Comparison of ENCODE assay signal across 8 mouse cellular contexts in genomic region chr9:56936861-56937222, GRCm38 (mm10). TPM values are rescaled to one million over a fixed set of nuclear protein-coding genes. Genes with fewer than 3 reads are reported as not detected.
DNase-seq lines count a peak whose midpoint lies in the region; ATAC-seq and TF ChIP-seq lines count a peak whose summit lies in the region.

No protein-coding gene starts in this region.

- H3K9me3 ChIP-seq in lung, embryonic 16.5 days (ENCODE audit: control insufficient read depth, low read length): no peaks in the 10 kb centered on the region
- no peaks in the 10 kb centered on the region for H3K9me3 ChIP-seq in forebrain, embryonic 10.5 days
- H3K9me3 ChIP-seq in limb, embryonic 12.5 days: no peaks in the 10 kb centered on the region

- no peak for TF ChIP-seq CTCF in olfactory bulb, adult 2 months (IDR thresholded peaks at IDR 0.05; ENCODE audit: insufficient read depth, low read depth, low read length)

- DNase-seq in lung, postnatal 25 days (ENCODE audit: low spot score): no peak
- DNase-seq in forebrain, embryonic 10.5 days (ENCODE audit: extremely low spot score, low spot score): no peak
- DNase-seq in urinary bladder, postnatal 36 days (ENCODE audit: low spot score in 2 of 2): no peak
- DNase-seq in layer of hippocampus, postnatal 10 days (ENCODE audit: low spot score in 2 of 2): no peak

- no peak for TF ChIP-seq POLR2A in olfactory bulb, adult 2 months (IDR thresholded peaks at IDR 0.05; ENCODE audit: insufficient read depth, low read depth, low read length)

- no peaks in the 10 kb centered on the region for H3K36me3 ChIP-seq in lung, embryonic 16.5 days (ENCODE audit: control insufficient read depth, insufficient read depth, low read length)
- H3K36me3 ChIP-seq in forebrain, embryonic 10.5 days (replicated peaks): peaks cover 12% of the 10 kb centered on the region
- peaks cover 6% of the 10 kb centered on the region; the same call in 1 of the 2 replicates for H3K36me3 ChIP-seq in limb, embryonic 12.5 days

- H3K9ac ChIP-seq in lung, embryonic 16.5 days (ENCODE audit: low read length): peak overlapping the region; percentile 51
- H3K9ac ChIP-seq in limb, embryonic 12.5 days (replicated peaks): no peak overlapping the region

- no peak for ATAC-seq in lung, embryonic 16.5 days (ENCODE audit: low read depth)
- no peak for ATAC-seq in limb, embryonic 12.5 days (ENCODE audit: insufficient number of reproducible peaks, insufficient read depth, low FRiP score, low TSS enrichment, low read depth)
- no peak for ATAC-seq in erythroid progenitor cell, adult 5-6 weeks (replicated peaks; ENCODE audit: low FRiP score, poor library complexity, severe bottlenecking)

- H3K4me3 ChIP-seq in lung, embryonic 16.5 days (ENCODE audit: low read length): peak overlapping the region; percentile 72
- peak overlapping the region; percentile 90 for H3K4me3 ChIP-seq in forebrain, embryonic 10.5 days
- peak overlapping the region; percentile 85 for H3K4me3 ChIP-seq in limb, embryonic 12.5 days (replicated peaks)
- H3K4me3 ChIP-seq in olfactory bulb, adult 2 months (ENCODE audit: insufficient read depth, low read depth, low read length): peak overlapping the region; percentile 66

- WGBS in lung, embryonic 16.5 days: 17% methylated on average over 6 of the region's 6 CpGs
- WGBS in forebrain, embryonic 10.5 days: 19% methylated on average over 6 of the region's 6 CpGs
- 19% methylated on average over 6 of the region's 6 CpGs for WGBS in limb, embryonic 12.5 days
- WGBS in olfactory bulb, adult 2 months: 20% methylated on average over 6 of the region's 6 CpGs

- H3K27me3 ChIP-seq in lung, embryonic 16.5 days (ENCODE audit: control insufficient read depth, insufficient read depth, low read depth, low read length): no peaks in the 10 kb centered on the region
- no peaks in the 10 kb centered on the region for H3K27me3 ChIP-seq in forebrain, embryonic 10.5 days (ENCODE audit: poor library complexity, severe bottlenecking)
- no peaks in the 10 kb centered on the region for H3K27me3 ChIP-seq in limb, embryonic 12.5 days

- H3K4me2 ChIP-seq in lung, embryonic 16.5 days (ENCODE audit: low read depth, low read length): peak overlapping the region; percentile 75
- H3K4me2 ChIP-seq in limb, embryonic 12.5 days: peak overlapping the region; percentile 89

- peak overlapping the region; percentile 65 for H3K27ac ChIP-seq in lung, embryonic 16.5 days (ENCODE audit: low read length)
- peak overlapping the region; percentile 60; the same call in 1 of the 2 replicates for H3K27ac ChIP-seq in forebrain, embryonic 10.5 days
- H3K27ac ChIP-seq in limb, embryonic 12.5 days: no peak overlapping the region
- 0 out of 2 replicates have a peak overlapping the region, but pooled peaks have one; percentile 6 for H3K27ac ChIP-seq in olfactory bulb, adult 2 months (ENCODE audit: insufficient read depth, low read depth, low read length)

- peaks cover 12% of the 10 kb centered on the region for H3K4me1 ChIP-seq in lung, embryonic 16.5 days (replicated peaks; ENCODE audit: control insufficient read depth, insufficient read depth, low read length)
- H3K4me1 ChIP-seq in forebrain, embryonic 10.5 days: peaks cover 19% of the 10 kb centered on the region
- H3K4me1 ChIP-seq in limb, embryonic 12.5 days (replicated peaks): peaks cover 13% of the 10 kb centered on the region
- H3K4me1 ChIP-seq in olfactory bulb, adult 2 months (ENCODE audit: control insufficient read depth, insufficient read depth, low read length): peaks cover 5% of the 10 kb centered on the region

RNA-seq across cellular contexts. Expression of gene Imp3, which starts 0.4 kb away (rescaled TPM):
- 73.3 and 80.2 TPM in 2 replicates for polyA plus RNA-seq in lung, embryonic 16.5 days (2015; fragmentation: Nextera tagmentation; extraction: Ambion mirVana)
- polyA plus RNA-seq in forebrain, embryonic 10.5 days (2016; fragmentation: Nextera tagmentation; extraction: Ambion mirVana): 62.6 and 72.1 TPM in 2 replicates
- polyA plus RNA-seq in limb, embryonic 12.5 days (2016; fragmentation: Nextera tagmentation; extraction: Ambion mirVana): 77.9 and 80.1 TPM in 2 replicates
- polyA plus RNA-seq in olfactory bulb, adult 2 months (2012; ENCODE audit: insufficient read depth, insufficient read length, low replicate concordance, missing spikeins): not detected in 2 replicates
- 38.2 and 46.5 TPM in 2 replicates for total RNA-seq in erythroid progenitor cell, adult 5-6 weeks (2015; ENCODE audit: low replicate concordance)
- 22.8 and 23.5 TPM in 2 replicates for total RNA-seq in erythroid progenitor cell, adult 5-6 weeks (2017; ENCODE audit: low replicate concordance)
- total RNA-seq in layer of hippocampus, postnatal 10 days (2021): 10 to 100 TPM; 50.6 to 51.6 TPM

RNA-seq across cellular contexts. Expression of gene Snx33, which starts 8.7 kb away (rescaled TPM):
- 11.8 and 12.2 TPM in 2 replicates for polyA plus RNA-seq in lung, embryonic 16.5 days (2015; fragmentation: Nextera tagmentation; extraction: Ambion mirVana)
- polyA plus RNA-seq in forebrain, embryonic 10.5 days (2016; fragmentation: Nextera tagmentation; extraction: Ambion mirVana): 8.6 and 9.9 TPM in 2 replicates
- 12.2 and 14.1 TPM in 2 replicates for polyA plus RNA-seq in limb, embryonic 12.5 days (2016; fragmentation: Nextera tagmentation; extraction: Ambion mirVana)
- polyA plus RNA-seq in olfactory bulb, adult 2 months (2012; ENCODE audit: insufficient read depth, insufficient read length, low replicate concordance, missing spikeins): not detected in 2 replicates
- 0.36 and 2.9 TPM in 2 replicates for total RNA-seq in erythroid progenitor cell, adult 5-6 weeks (2015; ENCODE audit: low replicate concordance)
- total RNA-seq in erythroid progenitor cell, adult 5-6 weeks (2017; ENCODE audit: low replicate concordance): 0.61 and 0.90 TPM in 2 replicates
- total RNA-seq in layer of hippocampus, postnatal 10 days (2021): 1 to 10 TPM; 4.8 to 5.3 TPM

RNA-seq across cellular contexts. Expression of gene Snupn, which starts 13.8 kb away (rescaled TPM):
- 22.0 and 23.4 TPM in 2 replicates for polyA plus RNA-seq in lung, embryonic 16.5 days (2015; fragmentation: Nextera tagmentation; extraction: Ambion mirVana)
- 28.9 and 29.3 TPM in 2 replicates for polyA plus RNA-seq in forebrain, embryonic 10.5 days (2016; fragmentation: Nextera tagmentation; extraction: Ambion mirVana)
- 27.1 and 29.2 TPM in 2 replicates for polyA plus RNA-seq in limb, embryonic 12.5 days (2016; fragmentation: Nextera tagmentation; extraction: Ambion mirVana)
- not detected in 2 replicates for polyA plus RNA-seq in olfactory bulb, adult 2 months (2012; ENCODE audit: insufficient read depth, insufficient read length, low replicate concordance, missing spikeins)
- 1.8 and 8.8 TPM in 2 replicates for total RNA-seq in erythroid progenitor cell, adult 5-6 weeks (2015; ENCODE audit: low replicate concordance)
- 2.8 TPM in 1 of 2 replicates, not detected in the other for total RNA-seq in erythroid progenitor cell, adult 5-6 weeks (2017; ENCODE audit: low replicate concordance)
- total RNA-seq in layer of hippocampus, postnatal 10 days (2021): 10 to 100 TPM; 18.6 to 18.7 TPM

RNA-seq across cellular contexts. Expression of gene Ptpn9, which starts 57.9 kb away (rescaled TPM):
- polyA plus RNA-seq in lung, embryonic 16.5 days (2015; fragmentation: Nextera tagmentation; extraction: Ambion mirVana): 20.6 and 21.7 TPM in 2 replicates
- polyA plus RNA-seq in forebrain, embryonic 10.5 days (2016; fragmentation: Nextera tagmentation; extraction: Ambion mirVana): 17.7 and 20.2 TPM in 2 replicates
- 39.2 and 41.7 TPM in 2 replicates for polyA plus RNA-seq in limb, embryonic 12.5 days (2016; fragmentation: Nextera tagmentation; extraction: Ambion mirVana)
- polyA plus RNA-seq in olfactory bulb, adult 2 months (2012; ENCODE audit: insufficient read depth, insufficient read length, low replicate concordance, missing spikeins): not detected in 2 replicates
- total RNA-seq in erythroid progenitor cell, adult 5-6 weeks (2015; ENCODE audit: low replicate concordance): 1.4 and 3.8 TPM in 2 replicates
- 0.45 and 1.5 TPM in 2 replicates for total RNA-seq in erythroid progenitor cell, adult 5-6 weeks (2017; ENCODE audit: low replicate concordance)
- total RNA-seq in layer of hippocampus, postnatal 10 days (2021): 10 to 100 TPM; 35.3 TPM

Comparison
In these comparisons a context has a peak if more than half of its experiments do, and no peak if none do; other contexts are left out.
1. RNA of gene Snupn, which starts 13.8 kb away (polyA plus RNA-seq): 28.9 to 29.3 TPM in forebrain, embryonic 10.5 days, 27.1 to 29.2 TPM in limb, embryonic 12.5 days and 22.0 to 23.4 TPM in lung, embryonic 16.5 days; not detected in olfactory bulb, adult 2 months; every median in the first group is over 10 times any median in the second.
2. Peak in every context shown above with its lines, with median percentiles within 50 percentile points of each other: H3K4me3 ChIP-seq.